Mouse (Mus musculus) thymus, adult 2 months (tissue): ENCODE data around the gene Tmem204. TPM values are rescaled to one million over a fixed set of nuclear protein-coding genes. Genes with fewer than 3 reads are reported as not detected.
A peak's percentile ranks its signal among the peaks of the same experiment; 100 is the strongest.
"Not testable (repeated sequence)": the region's sequence is repeated elsewhere in the genome, so short reads cannot be mapped to it uniquely, and the experiment has no call there.

Source experiments
- DNase-seq: peaks from one replicate; pipeline ENCODE4 v3.0.0; 2021
- H3K27ac ChIP-seq: fragments of 200-500 bp; 2 replicates; pipeline ENCODE4 v1.5.1; 2012; ENCODE audit warnings: low read length, control low read depth; ENCODE audit not compliant: control insufficient read depth, insufficient read depth
- H3K27me3 ChIP-seq: fragments of 200-500 bp; 2 replicates; pipeline ENCODE4 v1.6.1; 2012; ENCODE audit warnings: mild to moderate bottlenecking, low read length, moderate library complexity, mixed read lengths; ENCODE audit not compliant: control insufficient read depth, insufficient read depth
- H3K36me3 ChIP-seq: fragments of 200-500 bp; 2 replicates; pipeline ENCODE4 v1.6.1; 2012; ENCODE audit warnings: mild to moderate bottlenecking, low read length, moderate library complexity; ENCODE audit not compliant: control insufficient read depth, insufficient read depth
- H3K4me1 ChIP-seq: fragments of 200-500 bp; replicated peaks from 2 replicates; pipeline ENCODE4 v1.6.1; 2012; ENCODE audit warnings: low read length; ENCODE audit not compliant: control insufficient read depth, insufficient read depth
- H3K4me3 ChIP-seq: fragments of 200-500 bp; 2 replicates; pipeline ENCODE4 v1.5.1; 2012; ENCODE audit warnings: mild to moderate bottlenecking, low read length, control low read depth, moderate library complexity; ENCODE audit not compliant: control insufficient read depth, insufficient read depth
- CTCF ChIP-seq: fragments of 200-500 bp; IDR thresholded peaks from 2 replicates; pipeline ENCODE4 v1.5.1; 2012; ENCODE audit warnings: mild to moderate bottlenecking, control low read depth, low read length, moderate library complexity, borderline replicate concordance; ENCODE audit not compliant: control insufficient read depth, poor library complexity, insufficient read depth; ENCODE audit errors: extremely low read depth
- POLR2A ChIP-seq: fragments of 200-500 bp; IDR thresholded peaks from 2 replicates; pipeline ENCODE4 v1.6.1; 2012; ENCODE audit warnings: mild to moderate bottlenecking, low read length, control low read depth, moderate library complexity; ENCODE audit not compliant: control insufficient read depth, poor library complexity, insufficient read depth; ENCODE audit errors: extremely low read depth
- WGBS: fragments of 180-500 bp; shearing (Covaris S2); methylation state at CpG from one replicate; pipeline ENCODE4 v1.1.7; 2018; 5-methylcytosine and 5-hydroxymethylcytosine counted together
- polyA plus RNA-seq: library from polyadenylated mRNA; depleted of rRNA; stranded (reverse); fragments of >200 nt; gene quantifications from 2 replicates; pipeline ENCODE4 v1.2.3, GENCODE M21; 2012; rRNA removed

Gene Tmem204
- polyA plus RNA-seq, result 7.2 and 11.3 TPM in 2 replicates

DNA sequence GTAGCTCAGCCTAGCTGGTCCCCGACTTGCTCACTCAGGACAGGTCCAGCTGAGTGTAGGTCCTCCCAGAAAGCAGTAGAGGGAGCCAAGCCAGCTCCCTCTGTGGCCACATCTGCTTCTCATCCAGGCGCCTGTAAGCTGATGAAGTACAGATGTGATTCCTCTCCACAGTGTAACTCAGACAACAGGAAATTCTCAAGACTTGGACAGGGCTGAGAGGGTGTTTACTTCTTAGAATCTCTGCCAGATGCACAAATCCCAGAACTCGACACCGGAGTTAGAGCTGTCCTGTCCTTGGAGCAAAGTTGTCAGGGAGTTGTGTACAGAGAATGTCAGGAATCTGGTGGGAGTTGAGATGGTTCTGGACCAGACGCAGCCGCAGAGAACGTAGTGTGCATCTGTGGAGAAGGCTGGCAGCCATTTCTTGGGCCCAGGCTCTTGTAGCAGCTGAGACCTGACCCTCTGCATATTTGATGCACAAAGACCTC is at the start of gene Tmem204:
Gene Tmem204 (minus strand): TSS at position 148 of the 488 bp plus-strand sequence.
- H3K4me3 ChIP-seq, result no peak within 1 kb of the TSS
- WGBS, result 76% methylated on average over 7 of the region's 7 CpGs
- DNase-seq, result no peak

DNA sequence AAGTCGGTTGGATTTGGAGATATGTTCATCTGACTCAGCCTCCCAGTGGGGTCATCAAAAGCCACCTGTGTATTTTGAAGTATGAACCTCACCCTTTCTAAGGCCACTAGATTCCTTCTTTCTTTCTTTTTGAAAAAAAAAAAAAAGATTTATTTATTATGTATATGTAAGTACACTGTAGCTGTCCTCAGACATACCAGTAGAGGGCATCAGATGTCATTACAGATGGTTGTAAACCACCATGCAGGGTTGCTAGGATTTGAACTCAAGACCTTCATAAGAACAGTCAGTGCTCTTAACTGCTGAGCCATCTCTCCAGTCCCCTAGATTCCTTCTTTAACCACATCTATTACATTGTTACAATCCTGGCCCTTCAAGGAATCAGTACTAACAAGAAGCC is 46.7 kb upstream of the Tmem204 start:
- DNase-seq, result no peak
- H3K36me3 ChIP-seq, result no peaks in the 10 kb centered on the region
- H3K27ac ChIP-seq, result no peak overlapping the region
- peaks cover 5% of the 10 kb centered on the region for H3K4me1 ChIP-seq
- no peak overlapping the region for H3K4me3 ChIP-seq
- TF ChIP-seq POLR2A (no peak), CTCF (no peak)
- 94% methylated on average over 1 of the region's 1 CpGs for WGBS
- no peaks in the 10 kb centered on the region for H3K27me3 ChIP-seq

More for the DNA sequence above, at the start of gene Tmem204:
- no peak for TF ChIP-seq POLR2A
- Histone ChIP-seq H3K36me3 (no peaks in the 10 kb centered on the region), H3K27ac (no peak within 1 kb of the TSS), H3K27me3 (no peaks in the 10 kb centered on the region), H3K4me1 (no peaks in the 10 kb centered on the region)

DNA sequence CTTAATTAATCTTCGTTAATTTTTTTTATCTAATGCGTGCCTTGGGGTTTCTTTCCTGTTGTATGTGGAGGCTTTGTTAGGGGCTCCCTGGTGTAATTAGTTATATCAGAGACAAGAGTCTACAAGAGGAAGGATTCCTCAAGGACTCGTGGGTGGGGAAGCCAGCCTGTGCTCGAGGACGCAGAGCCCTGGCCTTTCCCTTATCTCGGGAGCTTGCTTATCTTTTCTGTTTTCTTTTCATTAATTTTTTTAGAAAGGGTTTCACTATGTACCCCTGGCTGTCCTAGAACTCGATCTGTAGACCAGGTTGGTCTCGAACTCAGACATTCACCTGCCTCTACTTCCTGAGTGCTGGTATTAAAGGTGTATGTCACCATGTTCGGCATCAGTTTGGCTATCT is 44.3 kb upstream of the Tmem204 start:
- Histone ChIP-seq H3K4me1 (no peaks in the 10 kb centered on the region), H3K27ac (no peak overlapping the region), H3K36me3 (no peaks in the 10 kb centered on the region), H3K27me3 (no peaks in the 10 kb centered on the region), H3K4me3 (no peak overlapping the region)
- WGBS, result 82% methylated on average over 9 of the region's 9 CpGs
- no peak for DNase-seq
- TF ChIP-seq POLR2A (no peak), CTCF (no peak)

DNA sequence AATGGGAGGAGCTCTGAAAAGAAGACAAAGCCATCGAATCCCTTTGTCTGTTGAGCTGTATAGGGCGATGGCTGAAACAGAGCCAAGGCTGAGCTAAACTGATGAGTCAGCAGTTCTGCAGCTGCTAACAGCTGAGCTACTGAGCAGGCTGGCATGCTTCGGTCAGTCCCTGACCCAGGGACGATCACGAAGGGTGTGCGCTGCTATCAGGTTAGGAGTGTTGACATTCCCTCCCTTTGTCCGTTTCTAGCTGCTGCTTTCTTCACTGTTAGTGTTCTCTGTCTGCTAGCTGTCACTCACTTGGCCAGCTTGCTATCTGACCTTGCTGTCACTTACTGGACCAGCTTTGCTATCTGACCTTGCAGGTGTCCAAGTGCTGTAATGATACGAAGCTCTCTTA is 43.7 kb upstream of the Tmem204 start:
- no peak for DNase-seq
- no peaks in the 10 kb centered on the region for H3K4me1 ChIP-seq
- TF ChIP-seq POLR2A, result no peak
- no peak for TF ChIP-seq CTCF
- H3K36me3 ChIP-seq, result no peaks in the 10 kb centered on the region
- no peaks in the 10 kb centered on the region for H3K27me3 ChIP-seq
- 62% methylated on average over 8 of the region's 8 CpGs for WGBS
- H3K27ac ChIP-seq, result no peak overlapping the region
- no peak overlapping the region for H3K4me3 ChIP-seq

DNA sequence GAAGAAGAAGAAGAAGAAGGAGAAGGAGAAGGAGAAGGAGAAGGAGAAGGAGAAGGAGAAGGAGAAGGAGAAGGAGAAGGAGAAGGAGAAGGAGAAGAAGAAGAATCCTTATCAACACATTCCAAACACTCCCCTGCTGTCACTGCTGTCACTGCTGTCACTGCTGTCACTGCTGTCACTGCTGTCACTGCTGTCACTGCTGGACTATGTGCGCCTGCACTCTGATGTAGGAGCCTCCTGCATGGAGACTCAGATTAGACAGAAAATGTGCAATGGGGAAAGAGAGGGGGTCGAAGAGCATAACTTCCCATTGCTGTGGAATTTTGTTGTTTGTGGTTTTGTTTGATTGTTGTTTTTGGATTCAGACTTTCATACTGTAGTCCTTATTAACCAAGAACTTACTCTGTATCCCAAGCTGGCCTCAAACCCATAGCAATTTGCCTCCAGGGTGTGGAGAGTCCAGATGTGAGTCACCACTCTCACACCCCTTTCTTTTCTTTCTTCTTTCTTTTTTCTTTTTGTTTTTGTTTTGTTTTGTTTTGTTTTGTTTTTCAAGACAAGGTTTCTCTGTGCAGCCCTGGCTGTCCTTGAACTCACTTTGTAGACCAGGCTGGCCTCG is 42.2 kb upstream of the Tmem204 start:
- not testable (repeated sequence) for H3K4me1 ChIP-seq, H3K36me3 ChIP-seq, DNase-seq, H3K4me3 ChIP-seq, H3K27me3 ChIP-seq, H3K27ac ChIP-seq
- 69% methylated on average over 3 of the region's 3 CpGs for WGBS

DNA sequence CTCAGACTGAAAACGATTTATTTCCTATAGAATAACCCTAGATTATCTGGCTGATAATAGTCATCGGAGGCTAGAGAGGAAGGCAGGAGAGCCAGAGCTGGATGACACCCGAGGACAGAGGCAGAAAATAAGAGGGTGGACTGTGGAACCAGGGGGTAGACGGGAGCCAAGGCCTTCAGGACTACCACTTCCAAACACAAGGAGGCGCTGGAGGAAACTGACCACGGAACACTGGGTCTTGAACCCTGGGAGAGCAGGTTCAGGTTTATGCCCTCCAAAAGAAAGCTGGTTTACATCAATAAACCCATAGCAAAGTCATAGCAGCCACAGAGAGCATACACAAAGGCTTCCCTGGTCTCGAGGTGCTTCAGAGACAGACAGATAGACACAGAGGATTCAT is 40.6 kb upstream of the Tmem204 start:
- H3K27me3 ChIP-seq, result no peaks in the 10 kb centered on the region
- peak; percentile 41; the same call in 1 of the 2 replicates for TF ChIP-seq CTCF
- no peak for TF ChIP-seq POLR2A
- peak; percentile 51 for DNase-seq
- H3K4me1 ChIP-seq, result no peaks in the 10 kb centered on the region
- WGBS, result 26% methylated on average over 7 of the region's 7 CpGs
- H3K27ac ChIP-seq, result no peak overlapping the region
- H3K36me3 ChIP-seq, result no peaks in the 10 kb centered on the region
- H3K4me3 ChIP-seq, result no peak overlapping the region

DNA sequence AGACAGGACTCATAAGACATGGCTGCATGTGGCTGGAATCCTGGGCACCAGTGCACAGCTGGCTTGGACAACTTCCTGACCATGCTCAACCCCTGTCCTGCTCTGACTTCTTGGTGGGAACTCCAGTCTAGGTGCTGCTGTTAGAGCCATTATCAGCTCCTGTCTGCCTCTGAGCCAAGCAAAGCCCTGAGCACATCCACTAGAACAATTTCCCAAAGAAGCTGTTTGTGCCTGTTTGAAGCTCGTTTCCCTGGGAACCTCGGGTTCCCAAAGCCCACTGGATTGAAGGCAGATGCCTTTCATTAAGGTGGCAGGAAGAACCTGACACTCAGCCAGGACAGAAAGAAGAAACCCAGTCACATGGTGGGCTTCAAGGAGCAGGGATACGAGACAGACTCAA is 37.0 kb upstream of the Tmem204 start, which contains the start of gene Ptx4:
Gene Ptx4 (plus strand): TSS at position 355 of the 400 bp plus-strand sequence.
- H3K36me3 ChIP-seq, result no peaks in the 10 kb centered on the region
- no peak for DNase-seq
- 39% methylated on average over 3 of the region's 3 CpGs for WGBS

More for the DNA sequence above, 37.0 kb upstream of the Tmem204 start, which contains the start of gene Ptx4:
- TF ChIP-seq POLR2A (no peak), CTCF (no peak)
- Histone ChIP-seq H3K27ac (no peak within 1 kb of the TSS), H3K4me3 (no peak within 1 kb of the TSS), H3K4me1 (0 out of 2 replicates have a peak, but pooled peaks cover 5% of the 10 kb centered on the region), H3K27me3 (no peaks in the 10 kb centered on the region)
